Mouse (Mus musculus): Measurements from ENCODE around the gene Gsk3a. TPM values are rescaled to one million over a fixed set of nuclear protein-coding genes. Genes with fewer than 3 reads are reported as not detected.

Gene Gsk3a
- total RNA-seq, 1 experiment, result 38.2 TPM

- Histone ChIP-seq H3K9ac (ENCODE audit: insufficient read depth, low read depth, low read length, poor library complexity, severe bottlenecking) (peak overlapping the region; percentile 45; the same call in 1 of the 2 replicates), H3K27ac (ENCODE audit: insufficient read depth, low read depth, low read length, poor library complexity, severe bottlenecking) (peak overlapping the region; percentile 87; the same call in 1 of the 2 replicates), H3K9me3 (ENCODE audit: control insufficient read depth, insufficient read depth, low read depth, low read length) (no peaks in the 10 kb centered on the region), H3K4me1 (ENCODE audit: control insufficient read depth in 2 of 2, insufficient read depth in 2 of 2, low read length in 2 of 2, poor library complexity in 1 of 2) (peaks cover 21 to 44% of the 10 kb centered on the region in 2 experiments), H3K36me3 (ENCODE audit: control insufficient read depth, insufficient read depth, low read length, poor library complexity, severe bottlenecking) (no peaks in the 10 kb centered on the region), H3K4me3 (ENCODE audit: insufficient read depth in 1 of 2, low read depth in 1 of 2, low read length in 2 of 2, poor library complexity in 1 of 2, severe bottlenecking in 1 of 2) (peak overlapping the region; percentile 8 to 84; a peak in 3 of 4 replicates)
- in situ Hi-C loops (cut with MboI; ENCODE audit: low sequenced_read_pairs in 2 of 2, unreplicated experiment in 2 of 2), result no loop called here
- DNase-seq (ENCODE audit: low read depth, low spot score), result no peak
- 0 out of 2 replicates have a peak, but pooled peaks have one; percentile 26 for TF ChIP-seq ZC3H11A (IDR thresholded peaks at IDR 0.05; ENCODE audit: borderline replicate concordance, low read depth, low read length)
- no peak for TF ChIP-seq CHD2 (IDR thresholded peaks at IDR 0.05; ENCODE audit: low read depth, low read length)
- TF ChIP-seq HCFC1 (IDR thresholded peaks at IDR 0.05; ENCODE audit: borderline replicate concordance, insufficient read depth, low read length), result no peak
- no peak for TF ChIP-seq MAFK (IDR thresholded peaks at IDR 0.05; ENCODE audit: insufficient read depth, low read depth, low read length)
- TF ChIP-seq ZNF384 (IDR thresholded peaks at IDR 0.05; ENCODE audit: low read depth, low read length), result no peak
Measured at GRCm38 (mm10) chr7:25277998-25278340, 40.3 kb upstream of the Gsk3a start.

DNA sequence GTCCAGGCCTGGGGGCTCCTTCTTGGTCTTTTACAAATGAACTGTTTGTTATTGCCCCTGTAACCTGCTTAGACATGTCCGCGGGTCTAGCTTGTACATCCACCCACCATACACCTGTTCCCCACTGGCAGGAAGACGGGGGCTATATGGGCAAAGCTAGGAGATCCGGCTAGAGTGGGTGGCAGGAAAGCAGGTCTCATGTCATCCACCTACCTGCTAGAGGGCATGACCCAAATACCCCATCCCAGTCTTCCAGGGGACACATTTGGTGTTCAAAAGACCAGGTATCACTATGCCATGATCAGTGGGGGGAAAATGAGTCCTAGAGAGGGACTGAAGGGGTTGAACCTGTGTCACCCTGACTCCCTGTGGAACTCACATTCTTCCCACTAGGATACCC is 39.8 kb upstream of the Gsk3a start:
- in situ Hi-C loops (cut with MboI; ENCODE audit: low sequenced_read_pairs in 2 of 2, unreplicated experiment in 2 of 2), result no loop called here
- DNase-seq (ENCODE audit: low read depth, low spot score), result no peak

DNA sequence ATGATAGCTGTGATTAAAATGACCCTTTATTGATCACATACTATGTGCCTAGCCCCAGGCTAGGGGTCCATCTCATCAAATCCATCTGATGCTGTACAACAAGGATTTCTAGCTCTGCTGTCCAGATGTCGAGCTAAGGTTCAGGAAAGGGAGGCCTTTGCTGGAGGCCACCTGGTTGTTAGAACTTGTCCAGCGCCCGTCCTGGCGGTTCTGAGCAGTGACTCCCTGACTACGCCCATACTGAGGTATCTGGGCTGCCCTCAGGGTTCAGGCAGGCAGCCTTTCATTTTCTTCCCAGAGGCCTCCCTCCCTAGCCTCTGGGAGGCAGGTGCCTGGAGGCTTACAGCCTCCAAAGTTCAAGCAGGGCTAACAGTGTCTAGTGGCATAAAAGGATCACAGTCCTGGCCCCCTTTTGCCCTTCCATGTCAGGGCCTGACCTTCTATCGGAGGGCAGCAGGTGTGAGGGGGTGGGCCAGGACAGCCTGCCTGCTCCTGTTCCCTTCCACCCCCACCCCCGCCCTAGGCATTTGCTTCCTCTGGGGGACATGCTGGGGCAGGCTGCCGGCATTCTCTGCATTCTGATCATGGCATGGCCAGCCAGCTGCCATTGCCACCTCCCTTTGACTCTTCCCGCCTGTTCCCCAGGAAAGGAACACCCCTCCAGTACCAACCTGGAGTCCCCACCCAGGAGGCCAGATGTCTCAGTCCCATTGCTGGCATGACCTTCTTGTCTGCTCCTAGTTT is 38.1 kb upstream of the Gsk3a start:
- Histone ChIP-seq H3K4me1 (ENCODE audit: control insufficient read depth in 2 of 2, insufficient read depth in 2 of 2, low read length in 2 of 2, poor library complexity in 1 of 2) (peaks cover 14 to 55% of the 10 kb centered on the region in 2 experiments), H3K9ac (ENCODE audit: insufficient read depth, low read depth, low read length, poor library complexity, severe bottlenecking) (peak overlapping the region; percentile 52), H3K36me3 (ENCODE audit: control insufficient read depth, insufficient read depth, low read length, poor library complexity, severe bottlenecking) (no peaks in the 10 kb centered on the region), H3K27ac (ENCODE audit: insufficient read depth, low read depth, low read length, poor library complexity, severe bottlenecking) (peak overlapping the region; percentile 3; the same call in 1 of the 2 replicates), H3K4me3 (ENCODE audit: insufficient read depth in 1 of 2, low read depth in 1 of 2, low read length in 2 of 2, poor library complexity in 1 of 2, severe bottlenecking in 1 of 2) (no peak overlapping the region), H3K9me3 (ENCODE audit: control insufficient read depth, insufficient read depth, low read depth, low read length) (no peaks in the 10 kb centered on the region)
- in situ Hi-C loops (cut with MboI; ENCODE audit: low sequenced_read_pairs in 2 of 2, unreplicated experiment in 2 of 2), result no loop called here
- DNase-seq (ENCODE audit: low read depth, low spot score), result no peak
- TF ChIP-seq CHD2 (IDR thresholded peaks at IDR 0.05; ENCODE audit: low read depth, low read length) (no peak), MAFK (IDR thresholded peaks at IDR 0.05; ENCODE audit: insufficient read depth, low read depth, low read length) (no peak), ZNF384 (IDR thresholded peaks at IDR 0.05; ENCODE audit: low read depth, low read length) (no peak), HCFC1 (IDR thresholded peaks at IDR 0.05; ENCODE audit: borderline replicate concordance, insufficient read depth, low read length) (no peak), ZC3H11A (IDR thresholded peaks at IDR 0.05; ENCODE audit: borderline replicate concordance, low read depth, low read length) (no peak)

More for the DNA sequence above, 39.8 kb upstream of the Gsk3a start:
- Histone ChIP-seq H3K4me3 (ENCODE audit: insufficient read depth in 1 of 2, low read depth in 1 of 2, low read length in 2 of 2, poor library complexity in 1 of 2, severe bottlenecking in 1 of 2) (peak overlapping the region in 1 of 2 experiments; percentile 84; a peak in 1 of 4 replicates), H3K9ac (ENCODE audit: insufficient read depth, low read depth, low read length, poor library complexity, severe bottlenecking) (peak overlapping the region; percentile 45; the same call in 1 of the 2 replicates), H3K36me3 (ENCODE audit: control insufficient read depth, insufficient read depth, low read length, poor library complexity, severe bottlenecking) (no peaks in the 10 kb centered on the region), H3K27ac (ENCODE audit: insufficient read depth, low read depth, low read length, poor library complexity, severe bottlenecking) (peak overlapping the region; percentile 87; the same call in 1 of the 2 replicates), H3K4me1 (ENCODE audit: control insufficient read depth in 2 of 2, insufficient read depth in 2 of 2, low read length in 2 of 2, poor library complexity in 1 of 2) (peaks cover 21 to 49% of the 10 kb centered on the region in 2 experiments), H3K9me3 (ENCODE audit: control insufficient read depth, insufficient read depth, low read depth, low read length) (no peaks in the 10 kb centered on the region)
- no peak for TF ChIP-seq ZNF384 (IDR thresholded peaks at IDR 0.05; ENCODE audit: low read depth, low read length)
- TF ChIP-seq ZC3H11A (IDR thresholded peaks at IDR 0.05; ENCODE audit: borderline replicate concordance, low read depth, low read length), result no peak
- no peak for TF ChIP-seq CHD2 (IDR thresholded peaks at IDR 0.05; ENCODE audit: low read depth, low read length)

DNA sequence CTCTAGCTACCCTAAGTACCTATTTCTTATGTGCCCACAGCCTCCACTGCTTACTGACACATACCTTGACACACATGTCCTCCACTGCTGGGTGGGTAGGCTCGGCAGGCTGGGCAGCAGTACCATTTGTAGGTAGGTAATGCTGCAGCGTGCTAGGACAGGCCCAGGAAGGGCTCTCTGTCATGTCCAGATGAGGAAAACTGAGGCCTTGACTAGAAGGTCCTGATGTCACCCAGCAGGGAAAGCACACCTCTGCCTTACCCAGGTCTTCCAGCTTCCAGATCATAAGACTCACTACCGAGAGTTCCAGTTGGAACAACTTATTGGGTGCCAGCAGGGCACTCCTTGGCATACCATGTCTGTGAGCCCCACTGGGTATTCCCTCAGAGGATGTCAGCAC is 37.3 kb upstream of the Gsk3a start:
- H3K27ac ChIP-seq (ENCODE audit: insufficient read depth, low read depth, low read length, poor library complexity, severe bottlenecking), result no peak overlapping the region; the same call in 1 of the 2 replicates
- in situ Hi-C loops (cut with MboI; ENCODE audit: low sequenced_read_pairs in 2 of 2, unreplicated experiment in 2 of 2), result no loop called here
- no peak overlapping the region for H3K9ac ChIP-seq (ENCODE audit: insufficient read depth, low read depth, low read length, poor library complexity, severe bottlenecking)
- DNase-seq (ENCODE audit: low read depth, low spot score), result no peak
- no peak overlapping the region for H3K4me3 ChIP-seq (ENCODE audit: insufficient read depth in 1 of 2, low read depth in 1 of 2, low read length in 2 of 2, poor library complexity in 1 of 2, severe bottlenecking in 1 of 2)
- TF ChIP-seq HCFC1 (IDR thresholded peaks at IDR 0.05; ENCODE audit: borderline replicate concordance, insufficient read depth, low read length) (no peak), CHD2 (IDR thresholded peaks at IDR 0.05; ENCODE audit: low read depth, low read length) (no peak), MAFK (IDR thresholded peaks at IDR 0.05; ENCODE audit: insufficient read depth, low read depth, low read length) (no peak), ZNF384 (IDR thresholded peaks at IDR 0.05; ENCODE audit: low read depth, low read length) (no peak), ZC3H11A (IDR thresholded peaks at IDR 0.05; ENCODE audit: borderline replicate concordance, low read depth, low read length) (no peak)
- H3K36me3 ChIP-seq (ENCODE audit: control insufficient read depth, insufficient read depth, low read length, poor library complexity, severe bottlenecking), result no peaks in the 10 kb centered on the region
- peaks cover 12 to 52% of the 10 kb centered on the region in 2 experiments for H3K4me1 ChIP-seq (ENCODE audit: control insufficient read depth in 2 of 2, insufficient read depth in 2 of 2, low read length in 2 of 2, poor library complexity in 1 of 2)
- no peaks in the 10 kb centered on the region for H3K9me3 ChIP-seq (ENCODE audit: control insufficient read depth, insufficient read depth, low read depth, low read length)

Data from ES-E14 (cell line).